Mouse (Mus musculus): Measurements from ENCODE around the gene Cirbp. TPM values are rescaled to one million over a fixed set of nuclear protein-coding genes. Genes with fewer than 3 reads are reported as not detected.

Gene Cirbp
- polyA plus RNA-seq, 1 experiment from 2014 or later: 153 TPM

DNA sequence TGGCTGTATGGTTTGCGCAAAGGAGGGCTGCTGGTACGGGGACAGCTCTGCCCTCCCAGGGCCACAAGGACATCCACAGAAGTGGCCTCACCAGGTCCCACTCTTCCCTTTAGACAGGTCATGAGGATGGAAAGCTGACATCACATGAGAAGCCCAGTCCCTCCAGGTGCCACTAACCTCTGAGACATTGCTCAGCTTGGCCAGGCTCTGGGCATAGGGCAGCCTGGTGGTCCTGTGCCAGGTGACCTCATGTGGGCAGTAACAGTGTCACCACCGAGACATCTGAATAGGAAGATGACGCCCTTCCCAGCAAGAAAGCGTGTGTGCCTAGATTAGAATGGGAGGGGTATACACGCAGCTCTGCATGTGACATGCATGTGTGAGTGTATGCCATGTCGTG is 16.8 kb downstream of the Cirbp start:
- H3K36me3 ChIP-seq: peaks cover 50% of the 10 kb centered on the region
- no peak for DNase-seq (ENCODE audit: low spot score)
- whole genome bisulfite sequencing: 96% methylated on average over 7 of the region's 7 CpGs
- no peaks in the 10 kb centered on the region for H3K9me3 ChIP-seq
- H3K27me3 ChIP-seq (ENCODE audit: insufficient read depth, poor library complexity, severe bottlenecking): peaks cover 37% of the 10 kb centered on the region
- peaks cover 66% of the 10 kb centered on the region for H3K4me1 ChIP-seq (replicated peaks)
- peak overlapping the region; percentile 91; the same call in 1 of the 2 replicates for H3K27ac ChIP-seq
- H3K4me3 ChIP-seq: peak overlapping the region; percentile 70

DNA sequence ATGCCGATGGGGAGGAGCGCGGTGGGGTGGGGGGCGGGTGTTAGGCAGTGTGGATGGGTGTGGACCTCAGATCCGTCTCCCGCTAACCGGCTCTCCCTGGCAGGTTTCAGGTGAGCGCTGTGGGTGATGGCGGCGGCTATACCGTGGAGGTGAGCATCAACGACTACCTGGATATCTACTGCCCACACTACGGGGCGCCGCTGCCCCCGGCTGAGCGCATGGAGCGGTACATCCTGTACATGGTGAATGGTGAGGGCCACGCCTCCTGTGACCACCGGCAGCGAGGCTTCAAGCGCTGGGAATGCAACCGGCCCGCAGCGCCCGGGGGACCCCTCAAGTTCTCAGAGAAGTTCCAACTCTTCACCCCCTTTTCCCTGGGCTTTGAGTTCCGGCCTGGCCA is 20.9 kb downstream of the Cirbp start:
- peaks cover 77% of the 10 kb centered on the region for H3K27me3 ChIP-seq (ENCODE audit: insufficient read depth, poor library complexity, severe bottlenecking)
- H3K27ac ChIP-seq: no peak overlapping the region
- H3K9me3 ChIP-seq: no peaks in the 10 kb centered on the region
- H3K4me1 ChIP-seq (replicated peaks): peaks cover 64% of the 10 kb centered on the region
- DNase-seq (ENCODE audit: low spot score): no peak
- H3K36me3 ChIP-seq: peaks cover 67% of the 10 kb centered on the region
- WGBS: 32% methylated on average over 27 of the region's 27 CpGs
- H3K4me3 ChIP-seq: no peak overlapping the region; the same call in 1 of the 2 replicates

DNA sequence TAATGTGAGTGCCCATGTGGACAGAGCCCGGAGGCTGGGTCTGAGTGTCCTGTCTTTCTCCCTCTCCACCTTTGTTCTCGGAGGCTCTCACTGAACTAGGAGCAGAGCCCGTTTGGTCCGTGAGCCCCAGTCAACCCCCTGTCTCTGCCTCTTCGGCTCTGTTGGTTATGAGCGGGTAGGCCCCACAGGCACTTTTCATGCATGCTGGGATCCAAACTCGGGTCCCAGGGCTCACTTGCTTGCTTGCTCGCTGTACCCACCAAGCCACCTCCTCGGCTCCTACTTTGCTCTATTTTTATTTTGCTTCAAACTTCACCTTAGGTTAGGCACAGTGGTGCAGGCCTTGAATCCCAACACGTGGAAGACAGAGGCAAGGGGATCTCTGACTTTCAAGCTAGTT is 22.0 kb downstream of the Cirbp start:
- Histone ChIP-seq H3K27ac (no peak overlapping the region), H3K4me1 (replicated peaks) (peaks cover 64% of the 10 kb centered on the region), H3K36me3 (peaks cover 56% of the 10 kb centered on the region), H3K4me3 (no peak overlapping the region), H3K9me3 (no peaks in the 10 kb centered on the region), H3K27me3 (ENCODE audit: insufficient read depth, poor library complexity, severe bottlenecking) (peaks cover 87% of the 10 kb centered on the region)
- no peak for DNase-seq (ENCODE audit: low spot score)
- WGBS: 90% methylated on average over 10 of the region's 10 CpGs

DNA sequence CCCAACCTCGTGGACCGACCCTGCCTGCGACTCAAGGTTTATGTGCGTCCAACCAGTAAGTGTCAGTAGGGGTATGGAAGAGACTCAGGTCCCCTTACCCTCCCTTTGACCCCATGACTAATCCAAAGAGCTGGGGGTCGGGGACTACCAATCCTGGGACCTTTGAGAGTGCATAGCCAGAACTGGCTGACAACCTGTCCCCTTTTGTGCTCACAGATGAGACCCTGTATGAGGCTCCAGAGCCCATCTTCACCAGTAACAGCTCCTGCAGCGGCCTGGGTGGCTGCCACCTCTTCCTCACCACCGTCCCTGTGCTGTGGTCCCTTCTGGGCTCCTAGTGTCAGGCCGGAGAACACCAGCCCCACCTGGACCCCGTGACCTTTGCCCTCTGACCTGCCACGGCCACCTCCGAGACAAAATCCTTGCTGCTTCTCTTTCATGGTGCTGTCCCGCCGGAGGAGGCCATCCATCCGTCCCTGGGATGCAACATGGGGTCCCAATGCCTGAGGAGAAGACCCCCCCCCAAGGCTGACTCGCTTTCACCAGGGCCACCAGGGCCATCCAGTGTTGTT is 22.8 kb downstream of the Cirbp start:
- H3K4me1 ChIP-seq (replicated peaks): peaks cover 68% of the 10 kb centered on the region
- H3K27me3 ChIP-seq (ENCODE audit: insufficient read depth, poor library complexity, severe bottlenecking): peaks cover 95% of the 10 kb centered on the region
- no peak overlapping the region for H3K4me3 ChIP-seq

DNA sequence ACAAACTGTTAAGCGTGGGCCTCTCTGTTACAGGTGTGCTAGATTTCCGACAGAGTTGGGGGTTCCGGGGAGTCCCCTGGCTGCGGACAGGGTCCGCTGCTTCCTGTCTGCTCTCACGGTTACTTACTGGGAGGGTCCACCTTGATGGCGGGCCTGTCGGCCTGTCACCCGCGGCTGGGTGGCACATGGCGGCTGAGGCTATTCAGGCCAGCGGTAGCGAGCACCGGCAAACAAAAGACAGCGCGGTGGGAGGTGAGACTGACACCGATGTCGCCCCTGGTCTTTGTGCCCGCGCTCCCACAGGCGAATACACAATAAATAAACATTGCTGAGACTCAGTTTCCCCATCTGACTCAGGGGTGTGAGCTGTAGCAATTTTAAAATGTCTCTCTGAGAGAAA is 24.2 kb downstream of the Cirbp start:
- H3K4me1 ChIP-seq (replicated peaks): peaks cover 76% of the 10 kb centered on the region
- peak overlapping the region; percentile 57 for H3K4me3 ChIP-seq
- peaks cover 89% of the 10 kb centered on the region for H3K27me3 ChIP-seq (ENCODE audit: insufficient read depth, poor library complexity, severe bottlenecking)
- DNase-seq (ENCODE audit: low spot score): peak; percentile 58
- H3K9me3 ChIP-seq: no peaks in the 10 kb centered on the region
- WGBS: 2% methylated on average over 21 of the region's 21 CpGs
- H3K36me3 ChIP-seq: peaks cover 36% of the 10 kb centered on the region
- peak overlapping the region; percentile 93 for H3K27ac ChIP-seq

More for the DNA sequence above, 22.8 kb downstream of the Cirbp start:
- H3K9me3 ChIP-seq: no peaks in the 10 kb centered on the region
- peaks cover 48% of the 10 kb centered on the region for H3K36me3 ChIP-seq
- no peak overlapping the region for H3K27ac ChIP-seq
- WGBS: 59% methylated on average over 15 of the region's 15 CpGs
- DNase-seq (ENCODE audit: low spot score): no peak

DNA sequence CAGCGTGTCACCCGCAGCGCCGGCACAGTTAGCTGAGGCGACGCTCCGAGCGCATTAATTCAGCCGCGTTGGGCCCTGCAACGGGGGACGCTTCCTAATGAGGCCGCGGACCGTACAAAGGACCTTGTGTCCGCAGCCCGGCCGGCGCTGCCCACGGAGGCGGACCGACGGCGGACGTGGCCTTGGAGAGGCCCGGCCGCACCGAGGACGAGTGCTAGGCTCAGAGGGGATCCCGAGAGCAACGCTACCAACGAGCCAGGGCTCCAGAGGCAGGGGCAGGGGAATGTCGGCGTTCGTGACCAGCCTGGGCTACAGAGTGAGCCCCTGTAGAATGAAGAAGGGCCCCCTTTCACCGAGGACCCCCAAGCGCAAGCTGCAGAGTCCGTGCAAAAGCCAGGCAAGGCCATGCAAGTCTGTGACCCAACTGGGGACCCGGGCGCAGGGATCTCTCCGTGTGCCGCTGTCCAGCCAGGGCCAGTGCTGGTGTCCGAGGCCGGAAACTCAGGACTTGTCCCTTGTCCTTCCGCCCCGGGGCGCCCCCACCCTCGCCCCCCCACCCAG is 24.8 kb downstream of the Cirbp start:
- WGBS: under 1% methylated on average over 48 of the region's 48 CpGs
- DNase-seq (ENCODE audit: low spot score): peak; percentile 80
- Histone ChIP-seq H3K4me3 (peak overlapping the region; percentile 57), H3K9me3 (no peaks in the 10 kb centered on the region), H3K4me1 (replicated peaks) (peaks cover 72% of the 10 kb centered on the region), H3K36me3 (peaks cover 35% of the 10 kb centered on the region), H3K27ac (peak overlapping the region; percentile 93), H3K27me3 (ENCODE audit: insufficient read depth, poor library complexity, severe bottlenecking) (peaks cover 83% of the 10 kb centered on the region)

DNA sequence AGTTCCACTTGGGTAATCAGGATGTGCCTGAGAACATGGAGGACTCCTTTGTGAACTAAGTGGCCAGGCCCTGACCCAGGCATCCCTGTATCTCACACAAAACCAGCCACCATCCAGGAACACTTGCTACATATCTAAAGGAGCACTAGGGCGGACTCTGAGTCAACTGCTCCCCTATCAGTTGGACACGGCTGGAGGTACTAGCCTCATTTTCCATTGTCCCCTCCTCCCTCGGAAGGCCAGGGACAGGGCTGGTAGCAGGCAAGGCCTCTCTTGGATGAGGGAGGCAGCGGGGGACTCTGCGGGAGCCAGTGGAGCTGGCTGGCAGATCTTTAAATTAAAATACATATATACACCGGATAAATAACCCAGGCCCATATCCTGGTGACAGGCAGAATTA is 28.2 kb downstream of the Cirbp start:
- WGBS: 64% methylated on average over 6 of the region's 6 CpGs
- Histone ChIP-seq H3K9me3 (no peaks in the 10 kb centered on the region), H3K36me3 (peaks cover 4% of the 10 kb centered on the region), H3K27me3 (ENCODE audit: insufficient read depth, poor library complexity, severe bottlenecking) (peaks cover 49% of the 10 kb centered on the region), H3K4me3 (peak overlapping the region; percentile 18; the same call in 1 of the 2 replicates), H3K4me1 (replicated peaks) (peaks cover 71% of the 10 kb centered on the region), H3K27ac (peak overlapping the region; percentile 79)
- DNase-seq (ENCODE audit: low spot score): no peak

DNA sequence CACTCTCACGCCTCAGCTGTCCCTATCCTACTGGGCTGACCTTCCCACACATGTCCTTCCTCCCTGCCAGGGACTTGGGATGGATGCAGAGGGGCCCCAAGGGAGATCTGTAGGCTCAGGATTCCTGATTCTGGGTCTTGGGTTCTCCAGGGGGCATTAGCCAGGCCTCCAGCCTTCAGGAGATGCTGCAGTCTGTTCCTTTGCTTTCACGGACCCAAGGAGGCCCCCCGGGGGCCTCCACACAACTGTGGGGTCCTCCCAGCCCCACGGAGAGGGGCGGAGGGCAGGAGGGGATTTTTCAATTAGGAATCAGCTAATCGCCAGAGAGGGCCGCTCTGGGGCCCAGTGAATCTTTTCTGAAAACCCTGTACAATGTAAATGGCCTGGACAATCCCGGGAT is 28.7 kb downstream of the Cirbp start:
- peaks cover 69% of the 10 kb centered on the region for H3K4me1 ChIP-seq (replicated peaks)
- no peaks in the 10 kb centered on the region for H3K9me3 ChIP-seq
- WGBS: 47% methylated on average over 8 of the region's 8 CpGs
- H3K4me3 ChIP-seq: no peak overlapping the region
- H3K27ac ChIP-seq: peak overlapping the region; percentile 79
- no peak for DNase-seq (ENCODE audit: low spot score)
- no peaks in the 10 kb centered on the region; the same call in 1 of the 2 replicates for H3K36me3 ChIP-seq
- peaks cover 45% of the 10 kb centered on the region for H3K27me3 ChIP-seq (ENCODE audit: insufficient read depth, poor library complexity, severe bottlenecking)

DNA sequence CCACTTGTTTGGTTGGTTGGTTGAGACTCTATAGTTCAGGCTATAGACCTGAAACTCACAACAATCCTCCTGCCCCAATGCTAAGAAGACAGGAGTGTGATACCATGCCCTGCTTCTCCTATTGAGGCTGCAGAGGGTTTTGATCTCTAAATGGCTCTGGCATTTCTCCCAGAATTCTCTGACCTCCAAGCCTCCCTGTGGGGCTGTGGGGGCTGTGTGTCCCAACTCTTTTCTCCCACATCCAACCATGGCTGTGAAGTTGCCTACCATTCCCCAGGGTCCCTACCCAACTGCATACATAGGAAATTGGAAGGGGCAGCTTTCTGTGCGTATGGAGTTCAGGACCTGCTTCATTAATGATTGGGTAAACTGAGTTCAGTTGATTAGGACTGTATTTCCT is 30.4 kb downstream of the Cirbp start:
- Histone ChIP-seq H3K4me1 (replicated peaks) (peaks cover 66% of the 10 kb centered on the region), H3K27ac (peak overlapping the region; percentile 82; the same call in 1 of the 2 replicates), H3K9me3 (no peaks in the 10 kb centered on the region), H3K4me3 (no peak overlapping the region), H3K36me3 (no peaks in the 10 kb centered on the region), H3K27me3 (ENCODE audit: insufficient read depth, poor library complexity, severe bottlenecking) (peaks cover 28% of the 10 kb centered on the region)
- no peak for DNase-seq (ENCODE audit: low spot score)
- 79% methylated on average over 1 of the region's 1 CpGs for WGBS

DNA sequence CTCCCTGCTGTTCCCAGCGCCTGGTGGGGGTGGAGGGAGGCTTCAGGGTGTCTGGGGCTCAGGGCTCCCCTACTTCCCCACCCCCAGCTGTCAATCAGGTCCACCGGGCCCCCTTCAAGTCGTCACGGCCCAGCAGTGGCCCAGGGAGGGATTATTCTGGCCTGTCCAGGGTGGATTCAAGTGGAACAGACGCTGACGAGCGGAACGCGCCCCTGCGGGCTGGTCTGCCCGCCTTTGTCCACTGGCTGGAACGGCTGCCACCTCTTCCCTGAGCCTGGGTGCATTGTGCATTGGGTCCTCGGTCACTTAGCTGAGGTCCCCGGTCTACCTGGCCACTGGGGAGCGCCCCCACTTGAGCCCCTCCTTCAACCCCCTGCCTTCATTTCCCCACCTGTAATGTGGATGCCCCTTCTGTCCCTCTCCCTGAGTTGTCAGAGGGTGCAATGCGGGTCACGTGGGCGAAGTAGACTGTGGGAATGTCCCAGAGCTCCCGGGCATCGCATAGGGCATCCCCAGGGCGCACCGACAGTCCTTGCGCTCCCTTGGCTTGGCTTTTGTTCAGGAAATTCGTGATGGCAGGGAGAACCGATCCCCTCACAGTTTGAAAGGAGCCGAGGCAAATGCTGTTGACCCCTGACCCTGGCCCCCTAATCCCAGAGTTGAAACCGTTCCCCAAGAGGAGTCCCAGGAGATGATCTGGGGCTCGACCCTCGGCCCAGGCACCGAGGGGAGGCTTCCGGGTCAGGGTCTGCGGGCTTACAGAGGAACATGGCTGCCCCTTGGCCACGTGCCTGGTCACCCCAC is 31.2 kb downstream of the Cirbp start:
- peaks cover 20% of the 10 kb centered on the region for H3K27me3 ChIP-seq (ENCODE audit: insufficient read depth, poor library complexity, severe bottlenecking)
- peaks cover 59% of the 10 kb centered on the region for H3K4me1 ChIP-seq (replicated peaks)
- H3K4me3 ChIP-seq: peak overlapping the region; percentile 12; the same call in 1 of the 2 replicates

DNA sequence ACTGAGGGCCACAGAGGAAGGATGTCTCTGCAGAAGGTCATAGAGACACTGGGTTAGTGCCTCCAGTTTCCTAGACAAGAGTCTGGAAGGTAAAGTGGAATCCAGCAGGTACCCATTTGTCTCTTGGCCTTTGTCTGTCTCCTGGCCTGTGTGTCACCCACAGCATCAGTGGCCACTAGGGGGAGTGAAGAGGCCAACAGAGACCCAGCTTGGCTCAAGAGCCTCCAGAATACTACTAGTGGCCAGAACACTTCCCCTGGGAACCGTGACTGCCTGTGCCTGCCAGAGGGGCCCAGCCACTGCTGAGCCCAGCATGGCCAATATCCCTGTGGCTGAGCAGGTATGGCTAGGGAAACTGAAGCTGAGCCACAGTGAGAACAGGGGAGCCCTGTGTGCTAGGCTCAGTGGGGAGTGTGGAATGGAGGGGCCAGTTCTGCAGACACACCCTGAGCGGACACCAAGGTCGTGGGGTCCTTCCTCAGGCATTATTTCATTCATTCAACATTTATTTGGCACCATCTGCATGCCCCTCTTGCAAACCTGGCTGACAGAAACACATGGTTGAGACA is 33.7 kb downstream of the Cirbp start:
- Histone ChIP-seq H3K4me3 (peak overlapping the region; percentile 21; the same call in 1 of the 2 replicates), H3K9me3 (no peaks in the 10 kb centered on the region), H3K4me1 (replicated peaks) (peaks cover 48% of the 10 kb centered on the region), H3K27ac (peak overlapping the region; percentile 79), H3K36me3 (no peaks in the 10 kb centered on the region), H3K27me3 (ENCODE audit: insufficient read depth, poor library complexity, severe bottlenecking) (0 out of 2 replicates have a peak, but pooled peaks cover 2% of the 10 kb centered on the region)
- WGBS: 59% methylated on average over 3 of the region's 3 CpGs
- peak; percentile 87 for DNase-seq (ENCODE audit: low spot score)

More for the DNA sequence above, 31.2 kb downstream of the Cirbp start:
- peak; percentile 26 for DNase-seq (ENCODE audit: low spot score)
- H3K27ac ChIP-seq: peak overlapping the region; percentile 82
- WGBS: 43% methylated on average over 33 of the region's 33 CpGs
- no peaks in the 10 kb centered on the region for H3K9me3 ChIP-seq
- H3K36me3 ChIP-seq: no peaks in the 10 kb centered on the region

DNA sequence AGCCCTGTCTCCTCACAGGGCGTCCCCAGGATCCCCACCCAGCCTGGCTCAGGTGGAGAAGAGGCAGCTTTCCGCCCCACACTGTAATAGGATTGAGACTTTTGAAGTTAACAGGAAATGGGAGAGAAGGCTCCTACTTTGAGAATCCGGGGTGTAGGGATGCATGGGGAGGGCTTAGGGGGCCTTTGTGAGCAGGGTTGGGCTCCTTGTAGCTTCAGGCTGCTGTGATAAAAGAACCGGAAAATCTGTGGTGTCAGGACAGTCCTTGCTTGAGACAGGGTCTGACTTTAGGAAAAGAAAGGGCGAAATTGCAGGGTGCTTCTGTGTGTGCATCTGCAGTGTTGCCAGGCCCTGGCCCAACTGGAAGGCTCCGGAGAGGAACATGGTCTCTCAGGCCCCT is 34.7 kb downstream of the Cirbp start:
- no peak for DNase-seq (ENCODE audit: low spot score)
- peak overlapping the region; percentile 79 for H3K27ac ChIP-seq

More for the DNA sequence above, 34.7 kb downstream of the Cirbp start:
- H3K27me3 ChIP-seq (ENCODE audit: insufficient read depth, poor library complexity, severe bottlenecking): peaks cover under 1% of the 10 kb centered on the region; the same call in 1 of the 2 replicates
- WGBS: 70% methylated on average over 6 of the region's 6 CpGs
- H3K4me3 ChIP-seq: no peak overlapping the region
- H3K36me3 ChIP-seq: no peaks in the 10 kb centered on the region
- H3K9me3 ChIP-seq: no peaks in the 10 kb centered on the region
- H3K4me1 ChIP-seq (replicated peaks): peaks cover 55% of the 10 kb centered on the region
